Mouse (Mus musculus): Measurements from ENCODE around the gene Nbas. TPM values are rescaled to one million over a fixed set of nuclear protein-coding genes. Genes with fewer than 3 reads are reported as not detected.

The Nbas gene
- polyA plus RNA-seq, 1 experiment from 2014 or later, result 8.0 TPM

DNA sequence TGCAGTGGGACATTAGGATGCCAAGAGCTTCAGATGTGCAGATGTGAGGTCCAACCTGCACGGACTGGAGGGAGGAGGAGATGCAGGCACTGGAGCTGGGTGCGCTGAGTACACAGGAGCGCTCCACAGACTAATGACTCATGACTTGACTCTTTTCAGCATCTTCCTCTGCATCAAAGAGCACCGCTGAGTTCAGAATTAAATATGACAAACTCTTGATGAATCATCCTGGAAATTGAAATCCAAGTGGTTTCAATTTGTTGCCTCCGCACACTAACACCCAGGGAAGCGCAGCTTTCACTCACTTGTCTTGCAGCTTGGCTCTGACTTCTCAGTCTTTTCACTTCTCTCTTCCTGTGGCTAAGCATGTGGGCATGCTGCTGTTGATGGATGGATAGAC, 193.5 kb downstream of the Nbas start:
- Histone ChIP-seq H3K9ac (ENCODE audit: low read depth, low read length) (no peak overlapping the region), H3K9me3 (replicated peaks; ENCODE audit: low read length) (no peaks in the 10 kb centered on the region), H3K27me3 (ENCODE audit: insufficient read depth, low read length) (no peaks in the 10 kb centered on the region), H3K4me2 (ENCODE audit: low read length) (no peak overlapping the region), H3K4me3 (replicated peaks; ENCODE audit: low read depth, low read length) (no peak overlapping the region), H3K27ac (no peak overlapping the region), H3K4me1 (replicated peaks; ENCODE audit: insufficient read depth, low read length) (no peaks in the 10 kb centered on the region), H3K36me3 (ENCODE audit: insufficient read depth, low read length) (no peaks in the 10 kb centered on the region)
- WGBS, result 82% methylated on average over 6 of the region's 6 CpGs
- DNase-seq (ENCODE audit: low spot score) (no peak), ATAC-seq (replicated peaks; ENCODE audit: low FRiP score, low read depth) (no peak)
- TF ChIP-seq CTCF (IDR thresholded peaks at IDR 0.05; ENCODE audit: low read depth), result no peak

DNA sequence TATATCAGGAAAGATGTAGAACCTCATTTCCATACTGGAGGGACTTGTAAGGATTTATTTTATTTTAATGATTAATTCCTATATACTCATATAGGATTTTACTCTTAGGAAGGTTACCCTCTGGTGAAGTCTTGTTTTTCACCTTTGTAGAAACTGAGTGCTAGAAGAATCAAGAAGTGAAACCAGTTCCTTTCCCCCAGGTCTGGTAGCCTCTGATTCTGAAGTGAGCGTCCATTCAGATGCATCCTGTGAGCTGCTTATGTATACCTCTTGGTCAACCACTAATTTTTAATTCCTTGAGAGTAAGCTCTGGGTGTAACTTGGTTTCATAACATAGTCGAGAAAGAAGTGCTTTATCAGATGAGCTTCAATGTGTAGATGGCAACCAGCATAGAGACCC, 196.6 kb downstream of the Nbas start:
- no peak overlapping the region for H3K4me2 ChIP-seq (ENCODE audit: low read length)
- 97% methylated on average over 2 of the region's 2 CpGs for WGBS
- H3K9me3 ChIP-seq (replicated peaks; ENCODE audit: low read length), result no peaks in the 10 kb centered on the region
- no peak overlapping the region for H3K9ac ChIP-seq (ENCODE audit: low read depth, low read length)
- no peaks in the 10 kb centered on the region for H3K4me1 ChIP-seq (replicated peaks; ENCODE audit: insufficient read depth, low read length)
- H3K4me3 ChIP-seq (replicated peaks; ENCODE audit: low read depth, low read length), result no peak overlapping the region
- DNase-seq (ENCODE audit: low spot score), result no peak
- no peak for TF ChIP-seq CTCF (IDR thresholded peaks at IDR 0.05; ENCODE audit: low read depth)
- H3K36me3 ChIP-seq (ENCODE audit: insufficient read depth, low read length), result no peaks in the 10 kb centered on the region
- no peaks in the 10 kb centered on the region for H3K27me3 ChIP-seq (ENCODE audit: insufficient read depth, low read length)
- H3K27ac ChIP-seq, result no peak overlapping the region
- no peak for ATAC-seq (replicated peaks; ENCODE audit: low FRiP score, low read depth)

DNA sequence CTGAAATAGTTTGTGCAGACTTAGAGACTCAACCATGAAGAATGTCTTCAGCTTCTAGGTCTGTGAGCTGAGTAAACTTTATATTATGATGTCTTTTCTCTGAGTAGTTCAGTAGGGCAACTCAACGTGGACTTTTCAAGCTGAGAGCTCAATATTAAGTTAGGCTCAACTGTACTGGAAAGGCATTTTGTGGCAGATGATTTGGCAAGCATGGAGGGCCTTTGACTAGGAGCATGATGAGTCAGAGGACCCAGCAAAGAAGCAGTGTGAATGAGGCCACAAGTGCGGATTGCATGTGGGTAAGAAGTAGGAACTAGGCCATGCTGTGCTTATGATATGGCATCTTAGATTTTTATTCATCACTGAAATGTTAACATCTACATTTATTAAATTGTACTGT, 205.9 kb downstream of the Nbas start:
- Histone ChIP-seq H3K9me3 (replicated peaks; ENCODE audit: low read length) (no peaks in the 10 kb centered on the region), H3K4me2 (ENCODE audit: low read length) (no peak overlapping the region), H3K27ac (no peak overlapping the region), H3K36me3 (ENCODE audit: insufficient read depth, low read length) (no peaks in the 10 kb centered on the region), H3K27me3 (ENCODE audit: insufficient read depth, low read length) (no peaks in the 10 kb centered on the region), H3K9ac (ENCODE audit: low read depth, low read length) (no peak overlapping the region), H3K4me3 (replicated peaks; ENCODE audit: low read depth, low read length) (no peak overlapping the region), H3K4me1 (replicated peaks; ENCODE audit: insufficient read depth, low read length) (no peaks in the 10 kb centered on the region)
- no peak for ATAC-seq (replicated peaks; ENCODE audit: low FRiP score, low read depth)
- no peak for TF ChIP-seq CTCF (IDR thresholded peaks at IDR 0.05; ENCODE audit: low read depth)
- 96% methylated on average over 2 of the region's 2 CpGs for WGBS
- no peak for DNase-seq (ENCODE audit: low spot score)

DNA sequence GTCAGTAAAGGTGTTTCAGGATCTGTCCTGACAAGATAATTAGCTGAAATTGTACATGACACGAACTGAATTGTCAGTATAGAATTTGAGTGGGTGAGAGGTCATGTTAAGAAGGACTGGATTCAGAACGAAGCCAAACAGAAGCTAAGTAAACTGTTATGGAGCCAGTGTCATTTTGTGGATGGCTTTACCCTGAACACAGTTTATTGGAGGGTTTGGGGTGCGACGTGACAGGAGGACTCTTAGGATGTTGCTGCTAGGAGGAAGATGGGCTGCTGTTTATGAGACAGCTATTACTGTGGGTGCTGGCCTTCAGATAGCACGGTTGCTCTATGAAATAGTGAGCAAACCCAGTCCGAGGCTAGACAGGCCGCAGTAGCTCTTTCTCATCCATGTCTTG, 210.2 kb downstream of the Nbas start:
- no peak for ATAC-seq (replicated peaks; ENCODE audit: low FRiP score, low read depth)
- Histone ChIP-seq H3K4me2 (ENCODE audit: low read length) (no peak overlapping the region), H3K4me3 (replicated peaks; ENCODE audit: low read depth, low read length) (no peak overlapping the region), H3K27me3 (ENCODE audit: insufficient read depth, low read length) (no peaks in the 10 kb centered on the region), H3K4me1 (replicated peaks; ENCODE audit: insufficient read depth, low read length) (no peaks in the 10 kb centered on the region), H3K9ac (ENCODE audit: low read depth, low read length) (no peak overlapping the region), H3K9me3 (replicated peaks; ENCODE audit: low read length) (no peaks in the 10 kb centered on the region), H3K27ac (no peak overlapping the region), H3K36me3 (ENCODE audit: insufficient read depth, low read length) (peaks cover 4% of the 10 kb centered on the region; the same call in 1 of the 2 replicates)
- no peak for TF ChIP-seq CTCF (IDR thresholded peaks at IDR 0.05; ENCODE audit: low read depth)
- no peak for DNase-seq (ENCODE audit: low spot score)
- 80% methylated on average over 7 of the region's 7 CpGs for WGBS

DNA sequence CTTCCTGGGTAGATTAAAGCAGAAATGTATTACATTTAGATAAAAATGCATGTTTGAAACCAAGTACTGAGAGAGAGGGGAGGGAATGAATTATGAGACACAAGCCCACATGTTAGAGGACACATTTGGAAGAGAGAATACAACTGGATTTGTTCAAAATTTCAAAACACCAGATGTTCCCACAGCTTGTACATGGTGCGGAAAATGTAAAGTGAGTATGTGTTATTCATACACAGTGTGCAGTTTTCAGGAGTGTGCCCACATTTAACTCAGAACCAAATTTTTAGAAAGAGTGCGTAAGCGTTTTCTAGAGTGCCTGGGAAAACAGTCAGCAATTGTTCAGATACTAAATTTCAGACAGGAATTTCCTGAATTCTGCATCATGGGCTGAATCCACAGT, 217.3 kb downstream of the Nbas start:
- peak; percentile 14 for DNase-seq (ENCODE audit: low spot score)
- Histone ChIP-seq H3K4me2 (ENCODE audit: low read length) (no peak overlapping the region), H3K27me3 (ENCODE audit: insufficient read depth, low read length) (no peaks in the 10 kb centered on the region), H3K9ac (ENCODE audit: low read depth, low read length) (no peak overlapping the region), H3K4me3 (replicated peaks; ENCODE audit: low read depth, low read length) (no peak overlapping the region), H3K27ac (no peak overlapping the region), H3K36me3 (ENCODE audit: insufficient read depth, low read length) (peaks cover 4% of the 10 kb centered on the region; the same call in 1 of the 2 replicates), H3K4me1 (replicated peaks; ENCODE audit: insufficient read depth, low read length) (no peaks in the 10 kb centered on the region), H3K9me3 (replicated peaks; ENCODE audit: low read length) (no peaks in the 10 kb centered on the region)
- no peak for ATAC-seq (replicated peaks; ENCODE audit: low FRiP score, low read depth)
- 78% methylated on average over 3 of the region's 3 CpGs for WGBS
- no peak for TF ChIP-seq CTCF (IDR thresholded peaks at IDR 0.05; ENCODE audit: low read depth)

DNA sequence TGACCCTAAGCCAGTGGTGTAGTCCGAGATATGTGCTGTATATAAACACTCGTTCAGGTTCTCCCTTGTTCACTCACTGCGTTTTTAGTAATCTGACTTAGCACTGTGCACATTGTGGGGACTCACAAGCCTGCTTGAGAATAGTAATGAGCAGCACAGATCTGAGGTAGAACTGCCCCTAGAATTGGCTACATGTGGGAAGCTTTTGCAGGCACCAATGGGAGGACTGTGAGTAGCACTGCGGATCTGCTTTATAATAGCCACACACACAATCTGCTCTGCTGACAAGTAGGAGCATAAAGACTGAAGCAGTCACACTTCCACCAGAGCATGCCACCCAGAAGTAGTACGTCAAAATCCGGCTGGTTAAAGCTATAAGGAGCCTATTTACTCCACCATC, 228.3 kb downstream of the Nbas start:
- ATAC-seq (replicated peaks; ENCODE audit: low FRiP score, low read depth) (no peak), DNase-seq (ENCODE audit: low spot score) (no peak)
- Histone ChIP-seq H3K4me1 (replicated peaks; ENCODE audit: insufficient read depth, low read length) (no peaks in the 10 kb centered on the region), H3K27ac (no peak overlapping the region), H3K36me3 (ENCODE audit: insufficient read depth, low read length) (no peaks in the 10 kb centered on the region), H3K9me3 (replicated peaks; ENCODE audit: low read length) (no peaks in the 10 kb centered on the region), H3K27me3 (ENCODE audit: insufficient read depth, low read length) (no peaks in the 10 kb centered on the region), H3K4me2 (ENCODE audit: low read length) (no peak overlapping the region), H3K4me3 (replicated peaks; ENCODE audit: low read depth, low read length) (no peak overlapping the region), H3K9ac (ENCODE audit: low read depth, low read length) (no peak overlapping the region)
- WGBS, result 87% methylated on average over 6 of the region's 6 CpGs
- no peak for TF ChIP-seq CTCF (IDR thresholded peaks at IDR 0.05; ENCODE audit: low read depth)

DNA sequence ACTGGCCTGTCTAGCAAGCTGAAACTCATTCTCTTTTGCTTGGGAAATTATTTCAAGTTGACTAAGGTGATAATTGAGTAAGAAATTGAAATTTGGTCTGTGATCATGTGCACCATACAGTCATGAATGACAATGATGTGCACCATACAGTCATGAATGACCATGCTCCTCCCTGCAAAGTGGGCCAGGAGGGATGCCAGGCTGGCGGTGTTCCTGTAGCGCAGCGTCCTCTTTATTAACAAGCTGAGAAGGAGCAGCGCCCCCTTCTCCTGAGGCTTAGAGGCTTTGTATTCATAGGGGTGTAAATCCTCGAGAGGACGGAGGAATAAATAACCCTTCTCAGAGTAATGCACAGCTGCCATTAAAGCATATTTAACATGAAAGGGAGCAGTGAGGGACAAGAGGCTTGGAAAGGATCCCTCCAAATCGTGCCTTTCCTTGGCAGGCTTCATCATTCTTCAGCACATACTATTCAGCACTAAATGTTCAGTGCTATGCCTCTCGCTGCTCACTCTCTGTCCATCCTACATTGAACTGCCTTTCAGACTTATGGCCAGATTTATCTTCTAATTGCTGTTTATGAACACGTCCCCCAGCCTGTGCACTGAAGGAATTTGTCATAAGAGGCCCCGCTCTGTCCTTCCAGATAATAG, 230.4 kb downstream of the Nbas start:
- no peak for TF ChIP-seq CTCF (IDR thresholded peaks at IDR 0.05; ENCODE audit: low read depth)

More for the DNA sequence above, 230.4 kb downstream of the Nbas start:
- Histone ChIP-seq H3K4me1 (replicated peaks; ENCODE audit: insufficient read depth, low read length) (no peaks in the 10 kb centered on the region), H3K9ac (ENCODE audit: low read depth, low read length) (no peak overlapping the region), H3K27ac (no peak overlapping the region), H3K4me2 (ENCODE audit: low read length) (no peak overlapping the region), H3K27me3 (ENCODE audit: insufficient read depth, low read length) (no peaks in the 10 kb centered on the region), H3K9me3 (replicated peaks; ENCODE audit: low read length) (no peaks in the 10 kb centered on the region), H3K4me3 (replicated peaks; ENCODE audit: low read depth, low read length) (no peak overlapping the region), H3K36me3 (ENCODE audit: insufficient read depth, low read length) (no peaks in the 10 kb centered on the region)
- ATAC-seq (replicated peaks; ENCODE audit: low FRiP score, low read depth) (no peak), DNase-seq (ENCODE audit: low spot score) (no peak)
- WGBS, result 86% methylated on average over 10 of the region's 10 CpGs
